Mouse (Mus musculus): ENCODE results near the gene Pop7. TPM values are rescaled to one million over a fixed set of nuclear protein-coding genes. Genes with fewer than 3 reads are reported as not detected.

Pop7 gene
- polyA plus RNA-seq, 1 experiment = 19.7 TPM

DNA sequence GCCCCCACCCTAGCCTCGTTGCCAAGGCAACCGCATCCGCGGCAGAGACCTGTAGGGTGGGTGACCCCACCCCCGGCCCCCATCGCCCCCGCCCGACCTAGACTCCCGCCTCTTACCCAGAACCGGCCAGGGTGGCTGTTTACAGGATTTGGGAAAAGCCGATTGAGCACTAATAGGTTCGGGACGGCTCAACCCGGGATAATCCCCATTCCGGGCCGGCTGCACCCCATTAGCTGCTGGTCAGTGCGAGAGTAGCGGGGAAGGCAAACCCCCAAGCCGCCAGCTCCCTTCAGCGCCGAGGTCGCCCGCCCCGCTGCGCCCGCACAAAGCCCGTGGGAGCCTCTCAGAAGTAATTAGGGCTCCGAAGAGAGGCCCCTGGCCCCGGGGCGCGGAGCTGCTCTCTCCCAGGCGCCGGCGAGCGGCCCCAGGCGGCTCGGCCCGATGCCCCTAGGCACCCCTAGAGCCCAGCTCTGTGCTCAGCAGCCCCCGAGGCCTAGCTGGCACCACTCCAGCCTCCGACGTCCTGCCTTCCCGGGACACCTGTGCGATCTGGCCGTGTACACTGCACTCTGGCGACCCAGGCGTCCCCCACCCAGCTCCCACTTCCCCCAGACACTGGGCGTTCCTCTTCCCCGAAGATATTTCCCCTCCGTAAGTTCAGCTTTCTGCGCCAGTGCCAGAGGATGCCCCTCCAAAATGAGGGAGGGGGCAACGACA, 29.3 kb upstream of the Pop7 start:
- Histone ChIP-seq H3K27ac (replicated peaks; ENCODE audit: low read depth, low read length) (peak overlapping the region; percentile 100), H3K4me1 (ENCODE audit: control insufficient read depth, insufficient read depth, insufficient read length, low read length) (no peaks in the 10 kb centered on the region), H3K4me3 (ENCODE audit: insufficient read depth, low read depth, low read length) (peak overlapping the region; percentile 94)

DNA sequence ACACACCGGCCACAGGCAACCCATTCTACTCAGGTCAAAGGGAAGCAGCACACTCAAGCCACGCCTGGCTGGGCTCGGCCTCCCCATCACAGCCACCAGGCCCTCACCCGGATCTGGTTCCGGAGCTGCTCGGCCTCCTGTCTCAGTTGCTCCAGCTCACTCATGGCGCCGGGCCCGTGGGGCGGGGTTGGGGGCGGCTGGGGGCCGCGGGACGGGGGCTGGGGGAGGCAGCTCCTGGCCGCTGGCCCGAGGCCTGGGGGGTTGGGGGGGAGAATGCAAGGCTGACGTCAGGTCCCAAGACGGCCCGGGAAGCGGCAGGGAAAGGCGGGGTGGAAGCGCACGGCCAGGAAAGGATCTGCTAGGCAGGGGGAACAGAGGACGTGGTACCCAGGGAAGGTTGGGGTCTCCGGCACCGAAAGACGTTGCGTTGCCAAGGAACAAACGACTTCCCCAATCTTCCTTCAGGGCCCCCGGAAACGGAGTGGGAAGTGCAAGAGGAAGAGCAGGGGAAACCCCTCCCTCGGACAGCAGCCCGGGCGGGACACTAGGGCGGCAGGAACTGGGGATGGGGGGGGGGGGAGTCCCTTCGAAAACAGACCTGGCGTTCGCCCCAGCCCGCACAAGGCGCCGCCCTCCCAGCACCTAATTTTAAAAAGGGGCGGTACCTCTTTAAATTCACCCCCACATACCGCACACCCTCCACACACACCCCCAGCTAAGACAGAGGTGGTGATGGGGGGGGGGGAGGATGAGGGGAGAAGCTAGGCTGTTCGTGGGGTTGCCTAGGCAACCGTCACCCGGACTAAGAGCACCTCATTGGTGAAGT, 28.5 kb upstream of the Pop7 start:
- Histone ChIP-seq H3K4me1 (ENCODE audit: control insufficient read depth, insufficient read depth, insufficient read length, low read length) (no peaks in the 10 kb centered on the region), H3K27ac (replicated peaks; ENCODE audit: low read depth, low read length) (peak overlapping the region; percentile 100), H3K4me3 (ENCODE audit: insufficient read depth, low read depth, low read length) (peak overlapping the region; percentile 94)

DNA sequence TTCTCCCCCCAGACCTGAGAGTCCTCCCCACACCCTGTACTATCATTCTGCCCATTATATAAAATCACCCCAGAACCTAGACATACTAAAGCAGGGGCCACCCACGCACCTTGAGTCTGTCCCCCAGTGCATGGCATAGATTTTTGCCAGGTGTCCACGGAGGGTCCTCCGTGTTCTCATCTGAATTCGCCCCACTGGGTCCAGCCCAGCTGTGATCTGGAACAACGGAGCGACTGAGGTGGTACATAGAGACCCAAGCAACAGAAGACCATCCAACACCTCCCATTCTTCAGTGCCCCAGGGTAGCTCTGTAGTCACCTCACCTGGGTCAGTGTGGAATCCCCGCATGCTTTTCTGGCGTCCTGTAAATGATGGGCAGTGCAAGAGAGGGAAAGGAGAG, 27.8 kb upstream of the Pop7 start:
- H3K27ac ChIP-seq (replicated peaks; ENCODE audit: low read depth, low read length) = peak overlapping the region; percentile 52
- H3K4me1 ChIP-seq (ENCODE audit: control insufficient read depth, insufficient read depth, insufficient read length, low read length) = no peaks in the 10 kb centered on the region
- peak overlapping the region; percentile 94 for H3K4me3 ChIP-seq (ENCODE audit: insufficient read depth, low read depth, low read length)

DNA sequence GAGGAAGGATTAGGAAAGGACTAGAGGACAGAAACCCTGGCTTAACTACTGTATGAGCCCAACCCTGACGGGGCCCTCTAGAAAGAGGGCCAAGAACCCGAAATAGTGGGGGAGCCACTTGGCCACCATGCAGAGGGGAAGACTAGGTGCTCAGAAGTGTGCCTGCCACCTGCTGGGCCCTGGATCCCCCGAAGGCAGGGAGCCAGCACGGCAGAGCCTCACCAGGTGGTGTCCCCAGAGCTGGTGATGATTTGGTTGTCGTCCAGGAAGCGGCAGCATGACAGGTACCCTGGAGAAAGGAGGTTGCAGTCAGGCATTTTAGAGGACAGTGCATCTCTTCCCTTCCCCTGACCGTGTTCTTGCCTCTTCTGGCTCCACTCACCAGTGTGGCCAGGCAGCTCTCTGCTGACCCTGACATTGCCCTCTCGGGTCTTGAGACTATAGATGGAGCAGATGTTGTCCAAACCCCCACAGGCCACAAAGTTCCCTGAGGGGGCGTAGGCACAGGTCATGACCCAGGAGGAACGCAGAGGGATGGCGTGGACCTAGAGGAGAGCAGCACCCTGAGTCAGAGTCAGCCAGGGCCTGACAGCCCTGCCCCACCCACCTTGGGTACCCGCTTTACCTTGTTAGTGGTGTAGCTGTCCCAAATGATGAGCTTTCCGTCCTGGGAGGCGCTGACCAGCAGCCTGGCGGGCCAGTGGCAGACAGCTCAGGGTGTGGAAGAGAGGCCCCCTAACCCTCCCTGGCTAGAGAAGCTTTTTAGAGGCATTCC, 27.1 kb upstream of the Pop7 start:
- Histone ChIP-seq H3K4me3 (ENCODE audit: insufficient read depth, low read depth, low read length) (0 out of 2 replicates have a peak overlapping the region, but pooled peaks have one; percentile 94), H3K4me1 (ENCODE audit: control insufficient read depth, insufficient read depth, insufficient read length, low read length) (no peaks in the 10 kb centered on the region), H3K27ac (replicated peaks; ENCODE audit: low read depth, low read length) (no peak overlapping the region)

DNA sequence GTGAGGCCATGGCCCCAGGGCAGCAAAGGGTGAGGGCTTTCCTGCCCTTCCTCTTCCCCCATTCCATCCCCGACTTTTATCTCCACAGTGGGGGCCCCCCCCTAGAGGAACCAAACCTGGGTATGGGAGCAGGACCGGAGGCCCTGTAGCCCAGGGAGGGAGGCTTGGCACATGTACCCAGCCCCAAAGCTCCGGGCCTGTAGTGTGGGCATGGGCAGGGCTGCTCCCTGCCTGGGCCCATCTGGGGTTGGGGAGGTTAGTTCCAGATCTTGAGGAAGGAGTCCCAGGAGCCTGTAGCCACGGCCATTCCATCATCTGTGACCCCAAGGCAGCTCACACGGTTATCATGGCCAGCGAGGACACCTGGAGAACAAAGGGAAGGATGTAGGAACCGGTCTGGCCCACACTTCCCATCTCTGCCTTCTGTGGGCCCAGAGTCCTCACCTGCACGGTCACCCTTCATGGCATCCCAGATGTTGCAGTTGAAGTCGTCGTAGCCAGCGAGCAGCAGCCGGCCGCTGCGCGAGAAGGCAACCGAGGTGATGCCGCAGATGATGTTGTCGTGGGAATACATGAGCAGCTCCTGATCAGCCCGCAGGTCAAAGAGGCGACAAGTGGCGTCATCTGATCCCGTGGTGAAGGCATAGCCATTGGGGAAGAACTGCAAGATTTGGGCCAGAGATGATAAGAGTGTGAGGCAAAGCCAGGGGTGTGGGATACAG, 26.1 kb upstream of the Pop7 start:
- Histone ChIP-seq H3K27ac (replicated peaks; ENCODE audit: low read depth, low read length) (no peak overlapping the region), H3K4me1 (ENCODE audit: control insufficient read depth, insufficient read depth, insufficient read length, low read length) (no peaks in the 10 kb centered on the region)

DNA sequence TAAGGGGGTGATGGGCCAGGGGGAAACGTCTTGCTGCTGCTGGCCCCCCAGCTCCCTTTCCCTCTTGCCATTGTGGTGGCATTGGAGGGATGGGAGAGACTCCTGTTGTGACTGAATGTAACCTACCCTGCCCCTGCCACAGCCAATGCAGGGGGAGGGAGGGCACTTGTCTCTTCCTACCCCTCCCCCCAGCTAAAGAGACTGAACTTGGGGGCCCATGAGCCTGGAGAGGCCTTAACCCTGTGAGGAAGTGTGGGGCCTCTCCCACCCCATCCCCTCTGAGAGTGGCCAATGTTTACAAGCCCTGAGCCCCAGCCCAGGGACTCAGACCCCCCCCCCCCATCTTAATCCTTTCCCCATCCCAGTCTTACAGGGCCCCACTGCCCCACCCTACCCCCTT, 25.1 kb upstream of the Pop7 start:
- Histone ChIP-seq H3K4me1 (ENCODE audit: control insufficient read depth, insufficient read depth, insufficient read length, low read length) (no peaks in the 10 kb centered on the region), H3K4me3 (ENCODE audit: insufficient read depth, low read depth, low read length) (no peak overlapping the region), H3K27ac (replicated peaks; ENCODE audit: low read depth, low read length) (no peak overlapping the region)

More for the DNA sequence above, 26.1 kb upstream of the Pop7 start:
- no peak overlapping the region for H3K4me3 ChIP-seq (ENCODE audit: insufficient read depth, low read depth, low read length)

DNA sequence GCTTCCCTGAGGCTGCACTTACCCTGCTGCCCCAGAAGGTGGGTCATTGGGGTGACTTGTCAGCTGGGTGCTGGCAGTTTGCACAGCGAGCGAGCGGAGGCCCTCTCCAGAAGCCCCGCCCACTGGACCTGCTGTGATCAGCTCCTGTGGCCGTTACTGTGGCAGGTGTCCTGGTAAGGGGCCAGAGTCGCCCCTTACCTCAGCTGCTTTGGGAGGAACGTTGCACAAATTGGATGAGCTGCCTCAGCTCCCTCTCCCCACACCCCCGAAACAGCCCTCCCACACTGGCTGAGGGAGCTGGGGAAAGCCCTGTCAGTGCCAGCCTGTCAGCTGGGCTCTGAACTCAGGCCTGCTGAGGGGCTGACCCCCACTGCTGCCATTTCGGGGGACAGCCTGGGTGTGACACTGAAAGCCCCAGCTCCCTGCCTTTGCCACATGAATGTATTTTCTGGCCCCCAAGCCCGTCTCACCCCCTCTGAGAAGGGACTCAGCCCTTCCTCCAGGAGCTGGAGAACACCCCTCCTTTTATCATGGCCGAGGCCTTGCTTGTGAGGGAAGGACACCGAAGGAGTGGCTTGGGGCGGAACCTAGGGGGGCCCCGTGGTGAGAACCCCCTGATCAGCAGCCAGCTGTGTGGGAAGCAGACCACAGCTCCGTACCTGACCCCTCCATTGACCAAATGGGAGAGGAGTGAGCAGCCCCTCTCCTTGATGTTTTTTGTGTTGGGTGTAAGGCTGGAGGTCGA, 24.0 kb upstream of the Pop7 start:
- H3K4me1 ChIP-seq (ENCODE audit: control insufficient read depth, insufficient read depth, insufficient read length, low read length) = no peaks in the 10 kb centered on the region
- H3K4me3 ChIP-seq (ENCODE audit: insufficient read depth, low read depth, low read length) = no peak overlapping the region
- H3K27ac ChIP-seq (replicated peaks; ENCODE audit: low read depth, low read length) = no peak overlapping the region

DNA sequence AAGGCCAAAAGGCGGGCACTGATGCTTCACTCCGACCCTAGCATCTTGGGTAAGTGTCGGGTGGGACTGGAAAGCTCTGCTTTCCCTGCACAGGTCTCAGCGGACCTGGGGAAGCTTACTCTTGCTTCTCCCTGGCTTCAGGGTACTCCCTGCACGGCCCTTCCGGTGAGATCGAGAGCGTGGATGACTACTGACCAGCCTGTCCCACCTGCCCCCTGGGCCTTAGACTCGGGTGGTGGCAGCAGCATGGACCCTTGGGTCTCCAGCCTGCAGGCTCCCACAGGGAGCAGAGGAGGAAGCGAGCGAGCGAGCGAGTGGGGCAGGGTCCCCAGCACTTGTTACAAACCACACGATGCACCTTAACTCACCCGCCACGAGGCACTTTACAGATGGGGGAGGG, 23.2 kb upstream of the Pop7 start:
- H3K4me3 ChIP-seq (ENCODE audit: insufficient read depth, low read depth, low read length) = no peak overlapping the region
- H3K4me1 ChIP-seq (ENCODE audit: control insufficient read depth, insufficient read depth, insufficient read length, low read length) = no peaks in the 10 kb centered on the region
- H3K27ac ChIP-seq (replicated peaks; ENCODE audit: low read depth, low read length) = no peak overlapping the region

DNA sequence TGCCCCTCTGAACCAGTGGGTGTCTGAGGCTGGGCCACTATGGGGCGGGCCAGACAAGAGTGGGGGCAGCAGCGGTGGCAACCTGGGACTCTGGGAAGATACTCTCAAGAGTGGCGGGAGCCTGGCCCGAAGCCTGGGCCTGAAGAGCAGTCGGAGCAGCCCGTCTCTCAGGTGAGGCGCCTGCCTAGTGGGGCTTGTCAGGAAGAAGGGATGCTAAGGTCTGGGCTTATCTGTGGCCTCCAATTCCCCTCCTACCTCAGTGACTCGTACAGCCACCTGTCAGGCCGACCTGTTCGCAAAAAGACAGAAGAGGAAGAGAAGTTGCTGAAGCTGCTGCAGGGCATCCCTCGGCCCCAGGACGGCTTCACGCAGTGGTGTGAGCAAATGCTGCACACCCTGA, 22.4 kb upstream of the Pop7 start:
- Histone ChIP-seq H3K4me3 (ENCODE audit: insufficient read depth, low read depth, low read length) (no peak overlapping the region), H3K4me1 (ENCODE audit: control insufficient read depth, insufficient read depth, insufficient read length, low read length) (no peaks in the 10 kb centered on the region), H3K27ac (replicated peaks; ENCODE audit: low read depth, low read length) (no peak overlapping the region)

DNA sequence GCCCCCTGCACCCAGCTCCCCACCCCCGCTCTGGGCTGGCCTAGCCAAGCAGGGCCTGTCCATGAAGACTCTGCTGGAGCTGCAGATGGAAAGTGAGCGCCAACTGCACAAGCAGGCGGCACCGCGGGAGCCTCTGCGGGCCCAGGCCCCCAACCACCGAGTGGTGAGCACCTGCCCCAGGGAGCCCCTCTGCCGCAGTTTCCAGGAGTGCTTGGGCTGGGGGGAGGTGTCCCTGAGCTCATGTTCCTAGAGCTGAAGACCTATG, 21.9 kb upstream of the Pop7 start:
- H3K27ac ChIP-seq (replicated peaks; ENCODE audit: low read depth, low read length) = no peak overlapping the region
- H3K4me1 ChIP-seq (ENCODE audit: control insufficient read depth, insufficient read depth, insufficient read length, low read length) = no peaks in the 10 kb centered on the region
- H3K4me3 ChIP-seq (ENCODE audit: insufficient read depth, low read depth, low read length) = no peak overlapping the region

DNA sequence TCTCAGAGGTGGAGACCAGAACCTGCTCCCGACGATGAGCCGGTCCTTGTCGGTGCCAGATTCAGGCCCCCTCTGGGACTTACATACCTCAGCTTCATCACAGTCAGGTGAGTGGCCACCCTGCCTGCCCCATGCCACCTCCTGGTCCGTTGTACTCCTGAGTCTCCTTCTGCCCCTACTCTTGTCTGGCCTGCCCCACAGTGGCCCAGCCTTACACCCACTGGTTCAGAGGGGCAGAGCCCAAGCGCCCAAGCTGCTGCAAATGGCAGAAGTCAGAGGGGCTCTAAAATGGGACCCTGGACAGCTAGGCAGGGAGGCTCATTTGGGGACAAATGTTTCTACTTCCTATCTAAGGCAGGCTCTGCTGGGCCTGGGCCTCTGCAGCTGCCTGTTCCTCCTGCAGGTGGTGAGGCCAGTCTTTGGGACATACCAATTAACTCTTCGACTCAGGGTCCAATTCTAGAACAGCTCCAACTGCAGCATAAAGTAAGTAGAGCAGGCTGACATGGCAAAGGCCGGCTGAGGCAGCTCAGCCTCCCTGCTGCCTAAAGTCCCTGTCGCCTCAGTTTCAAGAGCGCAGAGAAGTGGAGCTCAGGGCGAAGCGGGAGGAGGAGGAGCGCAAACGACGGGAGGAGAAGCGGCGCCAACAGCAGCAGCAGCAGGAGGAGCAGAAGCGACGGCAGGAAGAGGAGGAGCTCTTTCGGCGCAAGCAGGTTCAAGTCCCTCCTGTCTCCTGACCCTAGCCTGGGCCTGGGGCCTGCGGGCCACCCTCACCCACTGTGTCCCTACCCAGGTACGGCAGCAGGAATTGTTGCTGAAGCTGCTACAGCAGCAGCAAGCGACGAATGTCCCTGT, 21.3 kb upstream of the Pop7 start:
- Histone ChIP-seq H3K27ac (replicated peaks; ENCODE audit: low read depth, low read length) (no peak overlapping the region), H3K4me1 (ENCODE audit: control insufficient read depth, insufficient read depth, insufficient read length, low read length) (no peaks in the 10 kb centered on the region), H3K4me3 (ENCODE audit: insufficient read depth, low read depth, low read length) (no peak overlapping the region)

DNA sequence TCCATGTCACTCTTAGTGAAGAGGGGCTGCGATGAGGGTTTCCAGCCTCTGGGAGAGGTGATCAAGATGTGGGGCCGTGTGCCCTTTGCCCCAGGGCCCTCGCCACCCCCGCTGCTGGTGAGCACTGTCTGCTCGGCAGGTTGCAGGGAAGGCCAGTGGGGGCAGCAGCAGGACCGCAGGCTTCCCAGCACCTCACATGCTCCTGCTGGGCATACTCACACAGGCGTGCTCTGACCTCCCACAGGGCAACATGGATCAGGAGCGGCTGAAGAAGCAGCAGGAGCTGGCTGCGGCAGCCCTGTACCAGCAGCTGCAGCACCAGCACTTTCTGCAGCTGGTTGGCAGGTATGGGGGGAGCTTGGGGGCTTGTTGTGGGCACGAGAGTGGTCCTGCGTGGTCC, 20.4 kb upstream of the Pop7 start:
- no peak overlapping the region for H3K27ac ChIP-seq (replicated peaks; ENCODE audit: low read depth, low read length)
- H3K4me3 ChIP-seq (ENCODE audit: insufficient read depth, low read depth, low read length) = no peak overlapping the region
- H3K4me1 ChIP-seq (ENCODE audit: control insufficient read depth, insufficient read depth, insufficient read length, low read length) = no peaks in the 10 kb centered on the region

DNA sequence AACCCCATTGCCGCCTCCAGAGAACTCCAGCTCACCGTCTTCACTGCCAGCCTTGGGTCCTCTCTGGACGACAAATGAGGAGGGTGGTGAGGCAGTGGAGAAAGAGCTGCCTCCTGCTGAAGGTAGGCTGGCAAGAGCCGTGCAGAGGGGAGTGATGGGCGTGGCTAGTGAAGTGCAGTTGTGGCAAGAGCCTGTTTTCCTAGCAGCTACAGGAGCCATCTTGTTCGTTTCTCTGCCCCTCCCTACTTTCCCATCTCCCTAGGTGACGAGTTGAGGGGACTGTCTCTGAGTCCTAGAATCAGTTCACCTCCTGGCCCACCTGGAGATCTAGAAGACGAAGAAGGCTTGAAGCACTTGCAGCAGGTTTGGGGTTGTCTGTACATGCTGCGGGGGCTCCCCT, 19.5 kb upstream of the Pop7 start:
- H3K4me3 ChIP-seq (ENCODE audit: insufficient read depth, low read depth, low read length) = no peak overlapping the region
- H3K27ac ChIP-seq (replicated peaks; ENCODE audit: low read depth, low read length) = no peak overlapping the region
- H3K4me1 ChIP-seq (ENCODE audit: control insufficient read depth, insufficient read depth, insufficient read length, low read length) = no peaks in the 10 kb centered on the region

All from brown adipose tissue, adult 24 weeks (tissue).